Mouse (Mus musculus) liver, embryonic 18 days (tissue): ENCODE measurements around the gene Dysf. TPM values are rescaled to one million over a fixed set of nuclear protein-coding genes. Genes with fewer than 3 reads are reported as not detected.

Experiments
- polyA plus RNA-seq: library from polyadenylated mRNA; depleted of rRNA; stranded (reverse); fragments of >200 nt; gene quantifications from 2 replicates; pipeline ENCODE4 v1.2.3, GENCODE M21; 2012; rRNA removed

Gene Dysf
- 2.6 TPM in 2 replicates for polyA plus RNA-seq

GRCm38 (mm10) chr6:84008363-84009171 is at the start of gene Dysf:
Gene Dysf, plus strand, starts transcription at chr6:84008590.

Other genes starting within 250 kb of the Dysf start
- gene Ankrd53, start 245.9 kb upstream of the Dysf start, polyA plus RNA-seq = not detected in 2 replicates
- 24.8 and 26.3 TPM in 2 replicates for gene Tex261, start 232.8 kb upstream of the Dysf start, polyA plus RNA-seq
- gene Nagk, start 213.6 kb upstream of the Dysf start, polyA plus RNA-seq = 8.8 and 10.3 TPM in 2 replicates
- 6.5 TPM in 2 replicates for gene Paip2b, start 176.8 kb upstream of the Dysf start, polyA plus RNA-seq
- gene Zfp638, start 141.5 kb upstream of the Dysf start, polyA plus RNA-seq = 13.5 and 14.4 TPM in 2 replicates